Mouse (Mus musculus) myocyte (in vitro differentiated cells): Measurements from ENCODE around the gene Dnmt3a.

Experiments used
- MYOG ChIP-seq, 3 experiments: IDR thresholded peaks; one replicate each; pipeline ENCODE4 v1.6.1; 2011; ENCODE audit warnings: control low read depth in 2 of 3, low read depth in 2 of 3, mild to moderate bottlenecking in 2 of 3; ENCODE audit not compliant: insufficient read length in 2 of 3, control insufficient read depth in 1 of 3, insufficient read depth in 1 of 3
- TCF12 ChIP-seq: IDR thresholded peaks from one replicate; pipeline ENCODE4 v1.6.1; 2011; ENCODE audit warnings: mild to moderate bottlenecking, control low read depth; ENCODE audit not compliant: poor library complexity, insufficient read depth, severe bottlenecking

GRCm38 (mm10) chr12:3784258-3784657 lies 21.5 kb upstream of the Dnmt3a start:
- TF ChIP-seq MYOG (IDR thresholded peaks at IDR 0.05; ENCODE audit: control insufficient read depth in 1 of 3, insufficient read depth in 1 of 3, insufficient read length in 2 of 3, low read depth in 2 of 3) (no peak), TCF12 (no peak)
